Mouse (Mus musculus) spleen, postnatal 10 days (tissue): ENCODE measurements at regions not wholly inside any gene's neighbourhood (a gene's known extent, or its start where the extent isn't known, plus 50 kb on each side); places are given as distances from the start of the nearest gene placed in this dataset.

ENCODE experiments used
- DNase-seq, 2 experiments: peaks; one replicate each; pipeline ENCODE4 v3.0.0; 2021 to 2022; ENCODE audit warnings: low spot score in 2 of 2

GRCm38 (mm10) chr11:117036977-117037376, 78.0 kb upstream of the Sec14l1 start:
- no peak for DNase-seq

- DNase-seq = no peak
These were observed 76.5 kb upstream of the Sec14l1 start for GRCm38 (mm10) chr11:117038282-117039106.

- no peak for DNase-seq
These were observed 74.1 kb upstream of the Sec14l1 start for GRCm38 (mm10) chr11:117040829-117041228.

GRCm38 (mm10) chr11:117042336-117042735, 72.6 kb upstream of the Sec14l1 start:
- no peak for DNase-seq

- peak; percentile 47 to 77 for DNase-seq
These were observed 71.4 kb upstream of the Sec14l1 start for GRCm38 (mm10) chr11:117043524-117043923.

GRCm38 (mm10) chr11:117044731-117045130, 70.2 kb upstream of the Sec14l1 start:
- DNase-seq = no peak

GRCm38 (mm10) chr11:117046636-117047035, 68.3 kb upstream of the Sec14l1 start:
- DNase-seq = no peak

GRCm38 (mm10) chr11:117047172-117047950, 67.6 kb upstream of the Sec14l1 start:
- no peak for DNase-seq

- DNase-seq = no peak
These were observed 66.1 kb upstream of the Sec14l1 start for GRCm38 (mm10) chr11:117048911-117049310.

GRCm38 (mm10) chr11:117050788-117051187, 64.2 kb upstream of the Sec14l1 start:
- DNase-seq = no peak

GRCm38 (mm10) chr11:117056958-117057357, 58.0 kb upstream of the Sec14l1 start:
- DNase-seq = peak; percentile 35 to 67

- DNase-seq = no peak
These were observed 57.5 kb upstream of the Sec14l1 start for GRCm38 (mm10) chr11:117057451-117057850.

GRCm38 (mm10) chr11:117059120-117059519, 55.8 kb upstream of the Sec14l1 start:
- DNase-seq = no peak

GRCm38 (mm10) chr11:117059981-117060705, 54.8 kb upstream of the Sec14l1 start:
- DNase-seq = no peak

GRCm38 (mm10) chr11:117060706-117061337, 54.1 kb upstream of the Sec14l1 start:
- no peak for DNase-seq

- DNase-seq = no peak
These were observed 52.0 kb upstream of the Sec14l1 start for GRCm38 (mm10) chr11:117062772-117063499.
